Mouse (Mus musculus) embryonic facial prominence, embryonic 11.5 days (tissue): ENCODE data around the gene Fhdc1. TPM values are rescaled to one million over a fixed set of nuclear protein-coding genes. Genes with fewer than 3 reads are reported as not detected.

Experiments used
- ATAC-seq: fragments of 200-750 bp; cut with Nextera tagmentation; replicated peaks from 2 replicates; pipeline ENCODE4 v1.8.0; 2017; ENCODE audit warnings: low read depth; ENCODE audit not compliant: insufficient number of reproducible peaks, low FRiP score, low TSS enrichment
- DNase-seq: peaks from one replicate; pipeline ENCODE4 v3.0.0-alpha.2; 2015; ENCODE audit warnings: low spot score
- H3K27ac ChIP-seq: fragments of 300-500 bp; sonication (generic); replicated peaks from 2 replicates; pipeline ENCODE4 v1.5.1; 2014; ENCODE audit warnings: mild to moderate bottlenecking, low read depth, low read length, control low read depth
- H3K27me3 ChIP-seq: fragments of 300-500 bp; sonication (generic); 2 replicates; pipeline ENCODE4 v1.6.1; 2014; ENCODE audit warnings: mild to moderate bottlenecking, low read length, moderate library complexity, mixed read lengths; ENCODE audit not compliant: control insufficient read depth, insufficient read depth
- H3K36me3 ChIP-seq: fragments of 300-500 bp; sonication (generic); replicated peaks from 2 replicates; pipeline ENCODE4 v1.6.1; 2014; ENCODE audit warnings: low read depth, mild to moderate bottlenecking, low read length, moderate library complexity, mixed read lengths; ENCODE audit not compliant: control insufficient read depth, insufficient read depth
- H3K4me1 ChIP-seq: fragments of 300-500 bp; sonication (generic); 2 replicates; pipeline ENCODE4 v1.6.1; 2014; ENCODE audit warnings: low read length, mixed read lengths; ENCODE audit not compliant: control insufficient read depth, insufficient read depth
- H3K4me2 ChIP-seq: fragments of 300-500 bp; sonication (generic); 2 replicates; pipeline ENCODE4 v1.6.1; 2014; ENCODE audit warnings: low read depth, mild to moderate bottlenecking, control low read depth, low read length, moderate library complexity
- H3K4me3 ChIP-seq: fragments of 300-500 bp; sonication (generic); 2 replicates; pipeline ENCODE4 v1.5.1; 2014; ENCODE audit warnings: low read depth, low read length, control low read depth
- H3K9ac ChIP-seq: fragments of 300-500 bp; sonication (generic); replicated peaks from 2 replicates; pipeline ENCODE4 v1.6.1; 2014; ENCODE audit warnings: mild to moderate bottlenecking, control low read depth, low read length
- H3K9me3 ChIP-seq: fragments of 300-500 bp; sonication (generic); replicated peaks from 2 replicates; pipeline ENCODE4 v1.6.1; 2016; ENCODE audit warnings: mild to moderate bottlenecking, low read length, inconsistent platforms, mixed read lengths; ENCODE audit not compliant: control insufficient read depth
- WGBS: fragments of 180-500 bp; shearing (Covaris S2); extraction: QIAGEN DNeasy Blood & Tissue Kit; methylation state at CpG from one replicate; pipeline ENCODE4 v1.1.7; 2014; 5-methylcytosine and 5-hydroxymethylcytosine counted together
- polyA plus RNA-seq: library from polyadenylated mRNA; unstranded; fragments of >200 nt; fragmentation: Nextera tagmentation; extraction: Ambion mirVana; gene quantifications from 2 replicates; pipeline ENCODE4 v1.2.1, GENCODE M21; 2014

The Fhdc1 gene
- polyA plus RNA-seq, 1 experiment from 2014 or later: 1.8 TPM

GRCm38 (mm10) chr3:84472527-84472926 lies 7.7 kb downstream of the Fhdc1 start:
- Histone ChIP-seq H3K4me3 (no peak overlapping the region), H3K4me1 (peaks cover 2% of the 10 kb centered on the region; the same call in 1 of the 2 replicates), H3K4me2 (no peak overlapping the region), H3K9me3 (no peaks in the 10 kb centered on the region), H3K27ac (no peak overlapping the region), H3K36me3 (no peaks in the 10 kb centered on the region), H3K9ac (no peak overlapping the region), H3K27me3 (peaks cover 4% of the 10 kb centered on the region)
- ATAC-seq (no peak), DNase-seq (no peak)
- WGBS: 55% methylated on average over 3 of the region's 3 CpGs

- Histone ChIP-seq H3K9ac (no peak overlapping the region), H3K4me1 (peaks cover 2% of the 10 kb centered on the region; the same call in 1 of the 2 replicates), H3K4me3 (no peak overlapping the region), H3K36me3 (no peaks in the 10 kb centered on the region), H3K9me3 (no peaks in the 10 kb centered on the region), H3K27ac (no peak overlapping the region), H3K4me2 (no peak overlapping the region), H3K27me3 (no peaks in the 10 kb centered on the region)
- 89% methylated on average over 4 of the region's 4 CpGs for WGBS
- ATAC-seq (no peak), DNase-seq (no peak)
Observed at GRCm38 (mm10) chr3:84471146-84471545, 9.1 kb downstream of the Fhdc1 start.

GRCm38 (mm10) chr3:84468111-84468453 lies 12.1 kb downstream of the Fhdc1 start:
- Histone ChIP-seq H3K4me3 (no peak overlapping the region), H3K4me2 (no peak overlapping the region), H3K27ac (no peak overlapping the region), H3K4me1 (0 out of 2 replicates have a peak, but pooled peaks cover 2% of the 10 kb centered on the region), H3K9ac (no peak overlapping the region), H3K9me3 (no peaks in the 10 kb centered on the region), H3K36me3 (no peaks in the 10 kb centered on the region), H3K27me3 (no peaks in the 10 kb centered on the region)
- DNase-seq (no peak), ATAC-seq (no peak)
- 33% methylated on average over 4 of the region's 4 CpGs for WGBS

GRCm38 (mm10) chr3:84467419-84468110 lies 12.7 kb downstream of the Fhdc1 start:
- 0 out of 2 replicates have a peak, but pooled peaks cover 2% of the 10 kb centered on the region for H3K4me1 ChIP-seq

GRCm38 (mm10) chr3:84465822-84466500 lies 14.3 kb downstream of the Fhdc1 start:
- 83% methylated on average over 6 of the region's 6 CpGs for WGBS
- Histone ChIP-seq H3K4me1 (peaks cover 2% of the 10 kb centered on the region; the same call in 1 of the 2 replicates), H3K36me3 (no peaks in the 10 kb centered on the region), H3K9ac (no peak overlapping the region), H3K4me3 (no peak overlapping the region), H3K27me3 (no peaks in the 10 kb centered on the region), H3K9me3 (no peaks in the 10 kb centered on the region), H3K27ac (no peak overlapping the region), H3K4me2 (no peak overlapping the region)
- DNase-seq: no peak
- ATAC-seq: no peak

More at GRCm38 (mm10) chr3:84467419-84468110, 12.7 kb downstream of the Fhdc1 start:
- no peak overlapping the region for H3K4me3 ChIP-seq
- H3K4me2 ChIP-seq: no peak overlapping the region
- no peaks in the 10 kb centered on the region for H3K9me3 ChIP-seq
- no peak overlapping the region for H3K27ac ChIP-seq
- 65% methylated on average over 10 of the region's 10 CpGs for WGBS
- DNase-seq (no peak), ATAC-seq (0 out of 2 replicates have a peak, but pooled peaks have one; percentile 49)
- no peak overlapping the region for H3K9ac ChIP-seq
- no peaks in the 10 kb centered on the region for H3K36me3 ChIP-seq
- no peaks in the 10 kb centered on the region for H3K27me3 ChIP-seq

- ATAC-seq: peak; percentile 70
- no peak for DNase-seq
- 19% methylated on average over 4 of the region's 4 CpGs for WGBS
Observed at GRCm38 (mm10) chr3:84461687-84462086, 18.5 kb downstream of the Fhdc1 start.

GRCm38 (mm10) chr3:84460952-84461351 lies 19.3 kb downstream of the Fhdc1 start:
- ATAC-seq: 0 out of 2 replicates have a peak, but pooled peaks have one; percentile 26
- no peak overlapping the region for H3K27ac ChIP-seq

More at GRCm38 (mm10) chr3:84461687-84462086, 18.5 kb downstream of the Fhdc1 start:
- Histone ChIP-seq H3K4me2 (no peak overlapping the region), H3K4me3 (no peak overlapping the region), H3K27me3 (no peaks in the 10 kb centered on the region), H3K27ac (no peak overlapping the region), H3K9me3 (no peaks in the 10 kb centered on the region), H3K36me3 (no peaks in the 10 kb centered on the region), H3K4me1 (no peaks in the 10 kb centered on the region; the same call in 1 of the 2 replicates), H3K9ac (no peak overlapping the region)

GRCm38 (mm10) chr3:84460499-84460898 lies 19.7 kb downstream of the Fhdc1 start:
- Histone ChIP-seq H3K4me1 (no peaks in the 10 kb centered on the region; the same call in 1 of the 2 replicates), H3K4me3 (no peak overlapping the region), H3K27ac (no peak overlapping the region), H3K9me3 (no peaks in the 10 kb centered on the region), H3K4me2 (no peak overlapping the region), H3K9ac (no peak overlapping the region), H3K27me3 (no peaks in the 10 kb centered on the region), H3K36me3 (no peaks in the 10 kb centered on the region)
- WGBS: 16% methylated on average over 3 of the region's 3 CpGs
- no peak for ATAC-seq
- no peak for DNase-seq

More at GRCm38 (mm10) chr3:84460952-84461351, 19.3 kb downstream of the Fhdc1 start:
- Histone ChIP-seq H3K27me3 (no peaks in the 10 kb centered on the region), H3K9ac (no peak overlapping the region), H3K4me2 (no peak overlapping the region), H3K9me3 (no peaks in the 10 kb centered on the region), H3K4me1 (no peaks in the 10 kb centered on the region; the same call in 1 of the 2 replicates), H3K36me3 (no peaks in the 10 kb centered on the region), H3K4me3 (no peak overlapping the region)
- 16% methylated on average over 12 of the region's 12 CpGs for WGBS
- DNase-seq: peak; percentile 44
